Mouse (Mus musculus): ENCODE data around the gene Accs. TPM values are rescaled to one million over a fixed set of nuclear protein-coding genes. Genes with fewer than 3 reads are reported as not detected.

Gene Accs
- polyA plus RNA-seq, 1 experiment = 26.1 TPM

DNA sequence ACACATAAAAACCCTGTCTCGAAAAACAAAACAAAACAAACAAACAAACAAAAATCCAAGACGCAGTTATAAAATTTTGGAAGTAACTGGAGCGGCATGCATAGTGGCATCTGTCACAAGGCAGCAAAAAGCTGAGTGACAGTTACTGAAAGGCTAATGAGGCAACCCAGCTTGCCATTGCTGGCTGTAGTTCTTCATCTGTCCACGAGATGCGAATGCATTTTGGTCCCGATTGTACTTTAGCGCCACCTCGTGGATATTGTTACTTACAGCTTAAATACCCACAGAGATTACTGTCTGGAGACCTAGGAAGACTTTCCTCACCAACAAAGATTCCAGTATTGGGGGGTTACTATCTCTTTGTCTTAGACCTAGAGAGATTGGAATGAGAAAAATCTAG, 26.2 kb downstream of the Accs start:
- Histone ChIP-seq H3K4me3 (ENCODE audit: insufficient read depth, low read length) (no peak overlapping the region), H3K27ac (ENCODE audit: insufficient read depth, low read depth, low read length) (no peak overlapping the region), H3K4me1 (ENCODE audit: control insufficient read depth, insufficient read depth, low read length) (peaks cover 5% of the 10 kb centered on the region)
- TF ChIP-seq POLR2A (IDR thresholded peaks at IDR 0.05; ENCODE audit: borderline replicate concordance, low read depth, low read length) (no peak), CTCF (IDR thresholded peaks at IDR 0.05; ENCODE audit: low read depth, low read length) (peak; percentile 48)

DNA sequence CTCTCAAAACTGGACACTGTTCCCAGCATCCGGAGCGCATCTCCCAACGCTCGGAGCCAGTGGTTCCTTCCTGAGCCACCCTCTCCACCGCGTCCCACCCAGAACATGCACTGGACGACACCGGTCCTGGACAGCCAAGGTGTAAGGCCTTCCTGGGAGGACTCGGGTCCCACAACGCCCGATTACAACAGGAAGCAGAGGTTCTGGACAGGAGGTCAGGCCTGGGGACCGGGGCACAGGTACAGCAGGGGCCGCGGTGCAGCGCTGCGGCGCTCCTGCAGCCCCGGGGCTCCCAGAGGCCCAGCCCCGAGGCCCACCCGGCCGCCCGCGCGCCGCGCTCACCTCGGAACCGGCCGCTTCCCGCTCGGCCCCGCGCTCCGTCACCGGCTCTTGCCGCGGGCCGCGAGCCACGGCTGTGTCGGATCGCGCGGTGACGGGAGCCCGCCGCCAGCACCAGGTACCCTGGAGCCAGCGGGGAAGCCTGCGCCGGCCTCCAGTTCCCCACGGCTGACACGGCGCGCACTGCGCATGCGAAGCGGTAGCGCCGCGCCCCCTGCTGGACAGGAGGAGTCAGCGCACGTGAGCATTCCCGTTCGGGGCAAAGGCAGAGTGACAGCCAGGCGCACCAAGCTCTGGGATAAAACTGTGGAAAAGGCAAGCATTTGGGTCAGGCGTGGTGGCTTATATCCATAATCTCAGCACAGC, 27.5 kb downstream of the Accs start, which contains the start of gene Ext2:
Gene Ext2, minus strand, starts transcription at position 524 of the 705 bp plus-strand sequence.
- Histone ChIP-seq H3K27ac (ENCODE audit: insufficient read depth, low read depth, low read length) (no peak within 1 kb of the TSS), H3K4me3 (ENCODE audit: insufficient read depth, low read length) (peak within 1 kb of the TSS; percentile 86), H3K4me1 (ENCODE audit: control insufficient read depth, insufficient read depth, low read length) (peaks cover 5% of the 10 kb centered on the region)
- TF ChIP-seq CTCF (IDR thresholded peaks at IDR 0.05; ENCODE audit: low read depth, low read length) (peak; percentile 57), POLR2A (IDR thresholded peaks at IDR 0.05; ENCODE audit: borderline replicate concordance, low read depth, low read length) (no peak)

- Histone ChIP-seq H3K4me3 (ENCODE audit: insufficient read depth, low read length) (no peak overlapping the region), H3K4me1 (ENCODE audit: control insufficient read depth, insufficient read depth, low read length) (peaks cover 5% of the 10 kb centered on the region), H3K27ac (ENCODE audit: insufficient read depth, low read depth, low read length) (no peak overlapping the region)
- TF ChIP-seq CTCF (IDR thresholded peaks at IDR 0.05; ENCODE audit: low read depth, low read length) (no peak), POLR2A (IDR thresholded peaks at IDR 0.05; ENCODE audit: borderline replicate concordance, low read depth, low read length) (no peak)
These were observed 32.0 kb downstream of the Accs start for GRCm38 (mm10) chr2:93817791-93818190.

- no peak overlapping the region for H3K27ac ChIP-seq (ENCODE audit: insufficient read depth, low read depth, low read length)
- H3K4me3 ChIP-seq (ENCODE audit: insufficient read depth, low read length) = no peak overlapping the region
- no peak for TF ChIP-seq CTCF (IDR thresholded peaks at IDR 0.05; ENCODE audit: low read depth, low read length)
- no peak for TF ChIP-seq POLR2A (IDR thresholded peaks at IDR 0.05; ENCODE audit: borderline replicate concordance, low read depth, low read length)
- no peaks in the 10 kb centered on the region for H3K4me1 ChIP-seq (ENCODE audit: control insufficient read depth, insufficient read depth, low read length)
These were observed 36.4 kb downstream of the Accs start for GRCm38 (mm10) chr2:93813343-93813742.

- TF ChIP-seq CTCF (IDR thresholded peaks at IDR 0.05; ENCODE audit: low read depth, low read length) (peak; percentile 94), POLR2A (IDR thresholded peaks at IDR 0.05; ENCODE audit: borderline replicate concordance, low read depth, low read length) (no peak)
- no peak overlapping the region for H3K27ac ChIP-seq (ENCODE audit: insufficient read depth, low read depth, low read length)
- no peaks in the 10 kb centered on the region for H3K4me1 ChIP-seq (ENCODE audit: control insufficient read depth, insufficient read depth, low read length)
- no peak overlapping the region for H3K4me3 ChIP-seq (ENCODE audit: insufficient read depth, low read length)
These were observed 37.9 kb downstream of the Accs start for GRCm38 (mm10) chr2:93811812-93812211.

DNA sequence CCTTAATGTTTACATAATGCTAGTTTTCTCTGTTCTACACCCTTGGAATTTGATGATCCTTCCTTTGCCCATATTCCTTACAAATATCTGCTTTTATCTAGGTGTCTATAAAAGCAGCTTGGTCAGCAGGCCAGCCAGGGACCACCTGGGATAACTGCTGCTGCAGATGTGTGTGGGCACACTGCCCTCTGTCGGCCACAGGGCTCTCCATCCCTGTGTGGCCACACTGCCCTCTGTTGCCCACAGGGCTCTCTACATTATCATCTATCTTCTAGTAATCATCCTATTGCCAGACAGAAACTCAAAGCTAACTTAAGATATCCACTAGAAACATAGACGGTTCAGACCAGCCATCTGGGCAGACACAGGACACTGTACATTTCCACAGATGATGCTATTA, 39.8 kb downstream of the Accs start:
- H3K4me3 ChIP-seq (ENCODE audit: insufficient read depth, low read length) = no peak overlapping the region
- TF ChIP-seq POLR2A (IDR thresholded peaks at IDR 0.05; ENCODE audit: borderline replicate concordance, low read depth, low read length) = no peak
- TF ChIP-seq CTCF (IDR thresholded peaks at IDR 0.05; ENCODE audit: low read depth, low read length) = peak; percentile 96

DNA sequence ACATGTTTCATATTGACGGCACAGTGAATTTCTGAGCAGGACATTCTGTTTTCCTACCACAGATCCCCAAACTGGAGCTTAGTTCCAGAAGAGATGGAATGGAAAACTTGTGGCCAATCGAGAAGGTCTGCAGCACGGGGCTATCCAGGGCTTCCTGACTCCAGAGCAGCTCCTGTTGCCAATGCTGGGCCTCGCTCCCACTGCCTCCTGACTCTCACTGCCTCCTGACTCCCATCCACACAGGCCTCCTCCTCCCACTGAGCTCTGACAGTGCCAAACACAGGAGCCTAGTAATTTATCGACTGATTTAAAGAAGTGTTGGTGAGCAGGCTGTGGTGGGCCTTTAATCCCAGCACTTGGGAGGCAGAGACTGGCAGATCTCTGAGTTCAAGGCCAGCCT, 41.7 kb downstream of the Accs start:
- H3K27ac ChIP-seq (ENCODE audit: insufficient read depth, low read depth, low read length) = no peak overlapping the region
- H3K4me3 ChIP-seq (ENCODE audit: insufficient read depth, low read length) = no peak overlapping the region
- H3K4me1 ChIP-seq (ENCODE audit: control insufficient read depth, insufficient read depth, low read length) = peaks cover 8% of the 10 kb centered on the region
- TF ChIP-seq POLR2A (IDR thresholded peaks at IDR 0.05; ENCODE audit: borderline replicate concordance, low read depth, low read length) = no peak
- no peak for TF ChIP-seq CTCF (IDR thresholded peaks at IDR 0.05; ENCODE audit: low read depth, low read length)

More for the DNA sequence above, 39.8 kb downstream of the Accs start:
- no peaks in the 10 kb centered on the region for H3K4me1 ChIP-seq (ENCODE audit: control insufficient read depth, insufficient read depth, low read length)
- no peak overlapping the region for H3K27ac ChIP-seq (ENCODE audit: insufficient read depth, low read depth, low read length)

GRCm38 (mm10) chr2:93807440-93807839, 42.3 kb downstream of the Accs start:
- Histone ChIP-seq H3K4me3 (ENCODE audit: insufficient read depth, low read length) (no peak overlapping the region), H3K27ac (ENCODE audit: insufficient read depth, low read depth, low read length) (no peak overlapping the region), H3K4me1 (ENCODE audit: control insufficient read depth, insufficient read depth, low read length) (peaks cover 11% of the 10 kb centered on the region)
- no peak for TF ChIP-seq POLR2A (IDR thresholded peaks at IDR 0.05; ENCODE audit: borderline replicate concordance, low read depth, low read length)
- TF ChIP-seq CTCF (IDR thresholded peaks at IDR 0.05; ENCODE audit: low read depth, low read length) = no peak

- Histone ChIP-seq H3K4me3 (ENCODE audit: insufficient read depth, low read length) (no peak overlapping the region), H3K4me1 (ENCODE audit: control insufficient read depth, insufficient read depth, low read length) (peaks cover 11% of the 10 kb centered on the region), H3K27ac (ENCODE audit: insufficient read depth, low read depth, low read length) (no peak overlapping the region)
- TF ChIP-seq CTCF (IDR thresholded peaks at IDR 0.05; ENCODE audit: low read depth, low read length) (no peak), POLR2A (IDR thresholded peaks at IDR 0.05; ENCODE audit: borderline replicate concordance, low read depth, low read length) (no peak)
These were observed 43.1 kb downstream of the Accs start for GRCm38 (mm10) chr2:93806487-93807201.

DNA sequence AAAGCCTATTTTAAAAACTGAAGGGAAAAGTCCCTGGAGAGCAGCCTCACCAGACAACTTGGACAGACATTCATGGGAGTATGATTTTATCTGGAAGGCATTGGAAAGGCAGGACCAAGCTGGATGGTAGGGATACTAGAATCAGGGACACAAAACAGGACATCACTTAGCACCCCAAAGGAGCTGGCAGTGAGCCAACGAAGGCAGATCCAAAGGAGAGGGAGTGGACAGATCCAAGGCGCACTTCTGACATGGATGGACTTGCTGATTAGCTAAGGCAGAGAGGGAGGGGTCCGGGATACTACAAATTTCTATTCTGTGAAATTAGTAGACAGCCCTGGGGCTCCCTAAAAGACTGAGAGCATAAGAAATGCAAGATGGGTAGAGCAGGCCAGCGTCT, 44.2 kb downstream of the Accs start:
- H3K4me3 ChIP-seq (ENCODE audit: insufficient read depth, low read length) = no peak overlapping the region
- H3K27ac ChIP-seq (ENCODE audit: insufficient read depth, low read depth, low read length) = no peak overlapping the region
- peaks cover 11% of the 10 kb centered on the region for H3K4me1 ChIP-seq (ENCODE audit: control insufficient read depth, insufficient read depth, low read length)
- no peak for TF ChIP-seq CTCF (IDR thresholded peaks at IDR 0.05; ENCODE audit: low read depth, low read length)
- TF ChIP-seq POLR2A (IDR thresholded peaks at IDR 0.05; ENCODE audit: borderline replicate concordance, low read depth, low read length) = no peak

All from bone marrow macrophage, adult 2 months (primary cell).